Mouse (Mus musculus) bone marrow, adult 2 months (tissue): ENCODE data around the gene Arhgap15.

Experiments used
- CTCF ChIP-seq: fragments of 200-500 bp; IDR thresholded peaks from 2 replicates; pipeline ENCODE4 v1.5.1; 2011; ENCODE audit warnings: low read length, control low read depth; ENCODE audit not compliant: control insufficient read depth, insufficient read depth
- POLR2A ChIP-seq: fragments of 200-500 bp; IDR thresholded peaks from 2 replicates; pipeline ENCODE4 v1.6.1; 2011; ENCODE audit warnings: low read depth, mild to moderate bottlenecking, control low read depth, low read length, borderline replicate concordance; ENCODE audit not compliant: control insufficient read depth

- TF ChIP-seq CTCF (no peak), POLR2A (no peak)
These were observed 663.0 kb downstream of the Arhgap15 start for GRCm38 (mm10) chr2:44411660-44412059.
